Mouse (Mus musculus) liver, postnatal 0 days (tissue): ENCODE data around the gene Zfp280b. TPM values are rescaled to one million over a fixed set of nuclear protein-coding genes. Genes with fewer than 3 reads are reported as not detected.
"Not testable (repeated sequence)": the region's sequence is repeated elsewhere in the genome, so short reads cannot be mapped to it uniquely, and the experiment has no call there.

ENCODE experiments used
- ATAC-seq: fragments of 200-750 bp; cut with Nextera tagmentation; 2 replicates; pipeline ENCODE4 v1.8.0; 2017; ENCODE audit warnings: mild to moderate bottlenecking, moderate library complexity
- DNase-seq: peaks from one replicate; pipeline ENCODE4 v3.0.0-alpha.2; 2016
- H3K27ac ChIP-seq: fragments of 300-500 bp; sonication (generic); 2 replicates; pipeline ENCODE4 v1.5.1; 2014; ENCODE audit warnings: antibody characterized with exemption, moderate library complexity, mild to moderate bottlenecking, low read depth
- H3K27me3 ChIP-seq: fragments of 300-500 bp; sonication (generic); 2 replicates; pipeline ENCODE4 v1.6.1; 2014; ENCODE audit warnings: low read length, control low read depth, mixed read lengths; ENCODE audit not compliant: insufficient read depth
- H3K36me3 ChIP-seq: fragments of 300-500 bp; sonication (generic); replicated peaks from 2 replicates; pipeline ENCODE4 v1.6.1; 2014; ENCODE audit warnings: mild to moderate bottlenecking, control low read depth, low read length, moderate library complexity, mixed read lengths; ENCODE audit not compliant: insufficient read depth
- H3K4me1 ChIP-seq: fragments of 300-500 bp; sonication (generic); 2 replicates; pipeline ENCODE4 v1.6.1; 2014; ENCODE audit warnings: antibody characterized with exemption, mild to moderate bottlenecking, control low read depth; ENCODE audit not compliant: insufficient read depth
- H3K4me2 ChIP-seq: fragments of 300-500 bp; sonication (generic); 2 replicates; pipeline ENCODE4 v1.6.1; 2014; ENCODE audit warnings: low read depth, mild to moderate bottlenecking, low read length, moderate library complexity, mixed read lengths
- H3K4me3 ChIP-seq: fragments of 300-500 bp; sonication (generic); 2 replicates; pipeline ENCODE4 v1.5.1; 2014; ENCODE audit warnings: low read depth, low read length
- H3K9ac ChIP-seq: fragments of 300-500 bp; sonication (generic); replicated peaks from 2 replicates; pipeline ENCODE4 v1.6.1; 2014; ENCODE audit warnings: mild to moderate bottlenecking, moderate library complexity
- H3K9me3 ChIP-seq: fragments of 300-500 bp; sonication (generic); 2 replicates; pipeline ENCODE4 v1.6.1; 2016; ENCODE audit warnings: mild to moderate bottlenecking, control low read depth, low read length, mixed read lengths
- CTCF ChIP-seq: sonication (generic); IDR thresholded peaks from 2 replicates; pipeline ENCODE4 v1.5.1; 2016; ENCODE audit warnings: antibody characterized with exemption, low read depth
- EP300 ChIP-seq: IDR thresholded peaks from 2 replicates; pipeline ENCODE4 v1.6.1; 2016; ENCODE audit warnings: antibody characterized with exemption, low read depth, mild to moderate bottlenecking
- WGBS: fragments of 180-500 bp; shearing (Covaris S2); extraction: QIAGEN DNeasy Blood & Tissue Kit; methylation state at CpG from one replicate; pipeline ENCODE4 v1.1.7; 2014; ENCODE audit not compliant: insufficient replicate concordance; 5-methylcytosine and 5-hydroxymethylcytosine counted together
- microRNA-seq: library from miRNA; unstranded; fragments of <30 nt; microRNA quantifications from one replicate; pipeline ENCODE4, GENCODE M21; 2016
- polyA plus RNA-seq: library from polyadenylated mRNA; unstranded; fragments of >200 nt; fragmentation: Nextera tagmentation; extraction: Ambion mirVana; gene quantifications from 2 replicates; pipeline ENCODE4 v1.2.1, GENCODE M21; 2015

Gene Zfp280b
- polyA plus RNA-seq, 1 experiment from 2014 or later, result 7.3 TPM

GRCm38 (mm10) chr10:76051860-76052259 is 19.4 kb downstream of the Zfp280b start:
- no peaks in the 10 kb centered on the region for H3K27me3 ChIP-seq
- no peaks in the 10 kb centered on the region for H3K9me3 ChIP-seq
- WGBS, result 86% methylated on average over 11 of the region's 11 CpGs
- H3K9ac ChIP-seq, result no peak overlapping the region
- no peak overlapping the region for H3K27ac ChIP-seq
- TF ChIP-seq EP300, result no peak
- TF ChIP-seq CTCF, result no peak
- no peaks in the 10 kb centered on the region for H3K4me1 ChIP-seq
- H3K4me3 ChIP-seq, result no peak overlapping the region
- no peak for DNase-seq
- no peaks in the 10 kb centered on the region for H3K36me3 ChIP-seq
- H3K4me2 ChIP-seq, result no peak overlapping the region
- no peak for ATAC-seq

GRCm38 (mm10) chr10:76062439-76062838 is 30.0 kb downstream of the Zfp280b start:
- no peaks in the 10 kb centered on the region for H3K9me3 ChIP-seq
- DNase-seq, result no peak
- WGBS, result 82% methylated on average over 5 of the region's 5 CpGs
- no peak overlapping the region for H3K4me3 ChIP-seq
- no peaks in the 10 kb centered on the region for H3K27me3 ChIP-seq
- H3K4me2 ChIP-seq, result no peak overlapping the region
- H3K4me1 ChIP-seq, result no peaks in the 10 kb centered on the region
- no peak for ATAC-seq
- no peak overlapping the region for H3K27ac ChIP-seq
- 0 out of 2 replicates have a peak, but pooled peaks have one; percentile 16 for TF ChIP-seq CTCF
- no peak for TF ChIP-seq EP300
- no peak overlapping the region for H3K9ac ChIP-seq
- H3K36me3 ChIP-seq, result no peaks in the 10 kb centered on the region

GRCm38 (mm10) chr10:76067674-76068613 is 35.5 kb downstream of the Zfp280b start:
- Histone ChIP-seq H3K4me1 (peaks cover 2% of the 10 kb centered on the region; the same call in 1 of the 2 replicates), H3K4me2 (peak overlapping the region; percentile 48), H3K27ac (peak overlapping the region; percentile 67), H3K27me3 (no peaks in the 10 kb centered on the region), H3K9me3 (no peaks in the 10 kb centered on the region), H3K9ac (no peak overlapping the region), H3K36me3 (no peaks in the 10 kb centered on the region), H3K4me3 (no peak overlapping the region)
- DNase-seq (no peak), ATAC-seq (peak; percentile 71)
- 29% methylated on average over 12 of the region's 12 CpGs for WGBS
- TF ChIP-seq EP300 (no peak), CTCF (no peak)

GRCm38 (mm10) chr10:76072080-76072479 is 39.6 kb downstream of the Zfp280b start:
- not testable (repeated sequence) for H3K4me3 ChIP-seq, DNase-seq, H3K4me2 ChIP-seq, H3K27ac ChIP-seq, ATAC-seq, H3K4me1 ChIP-seq, H3K36me3 ChIP-seq, H3K9me3 ChIP-seq, H3K27me3 ChIP-seq, H3K9ac ChIP-seq
- WGBS, result 85% methylated on average over 5 of the region's 5 CpGs

- 86% methylated on average over 2 of the region's 2 CpGs for WGBS
- not testable (repeated sequence) for H3K9ac ChIP-seq, H3K27ac ChIP-seq, H3K4me1 ChIP-seq, H3K4me2 ChIP-seq, H3K27me3 ChIP-seq, ATAC-seq, DNase-seq, H3K36me3 ChIP-seq, H3K9me3 ChIP-seq, H3K4me3 ChIP-seq
Observed at GRCm38 (mm10) chr10:76077008-76077407, 44.6 kb downstream of the Zfp280b start.

Small RNA genes lying within 50 kb of the gene (microRNA-seq; reads per million reads assigned to microRNA genes)
- not detected for gene Mir6409

Other genes starting within 250 kb of the Zfp280b start
- 77.5 and 78.5 TPM in 2 replicates for gene Gstt1, start 234.1 kb upstream of the Zfp280b start, polyA plus RNA-seq
- gene Gstt4, start 210.1 kb upstream of the Zfp280b start, polyA plus RNA-seq, result not detected in 2 replicates
- 148 and 175 TPM in 2 replicates for gene Gstt2, start 195.2 kb upstream of the Zfp280b start, polyA plus RNA-seq
- gene Mif, start 172.4 kb upstream of the Zfp280b start, polyA plus RNA-seq, result 1,043 and 1,160 TPM in 2 replicates
- 0.52 and 0.95 TPM in 2 replicates for gene Derl3, start 139.2 kb upstream of the Zfp280b start, polyA plus RNA-seq
- 35.5 and 36.0 TPM in 2 replicates for gene Smarcb1, start 111.0 kb upstream of the Zfp280b start, polyA plus RNA-seq
- gene Chchd10, start 99.5 kb upstream of the Zfp280b start, polyA plus RNA-seq, result 1,168 and 1,173 TPM in 2 replicates
- 2.8 and 3.6 TPM in 2 replicates for gene Mmp11, start 96.2 kb upstream of the Zfp280b start, polyA plus RNA-seq
- 6.9 and 8.6 TPM in 2 replicates for gene Gm867, start 92.0 kb upstream of the Zfp280b start, polyA plus RNA-seq
- gene Vpreb3, start 89.6 kb upstream of the Zfp280b start, polyA plus RNA-seq, result 61.6 and 65.5 TPM in 2 replicates
- gene Gm5134, start 78.1 kb upstream of the Zfp280b start, polyA plus RNA-seq, result 0.04 and 0.06 TPM in 2 replicates
- gene Slc5a4b, start 78.3 kb downstream of the Zfp280b start, polyA plus RNA-seq, result not detected in 2 replicates
- not detected in 2 replicates for gene Slc5a4a, start 114.8 kb downstream of the Zfp280b start, polyA plus RNA-seq
- 2.7 and 3.0 TPM in 2 replicates for gene Prmt2, start 205.2 kb downstream of the Zfp280b start, polyA plus RNA-seq
- 0.14 and 0.23 TPM in 2 replicates for gene S100b, start 221.2 kb downstream of the Zfp280b start, polyA plus RNA-seq